Mouse (Mus musculus) spleen, adult 12 weeks (tissue): ENCODE results near the gene Sp9.

Experiments
- DNase-seq: peaks from one replicate; pipeline ENCODE4 v3.0.0; 2022; ENCODE audit warnings: low spot score

Gene Sp9

DNA sequence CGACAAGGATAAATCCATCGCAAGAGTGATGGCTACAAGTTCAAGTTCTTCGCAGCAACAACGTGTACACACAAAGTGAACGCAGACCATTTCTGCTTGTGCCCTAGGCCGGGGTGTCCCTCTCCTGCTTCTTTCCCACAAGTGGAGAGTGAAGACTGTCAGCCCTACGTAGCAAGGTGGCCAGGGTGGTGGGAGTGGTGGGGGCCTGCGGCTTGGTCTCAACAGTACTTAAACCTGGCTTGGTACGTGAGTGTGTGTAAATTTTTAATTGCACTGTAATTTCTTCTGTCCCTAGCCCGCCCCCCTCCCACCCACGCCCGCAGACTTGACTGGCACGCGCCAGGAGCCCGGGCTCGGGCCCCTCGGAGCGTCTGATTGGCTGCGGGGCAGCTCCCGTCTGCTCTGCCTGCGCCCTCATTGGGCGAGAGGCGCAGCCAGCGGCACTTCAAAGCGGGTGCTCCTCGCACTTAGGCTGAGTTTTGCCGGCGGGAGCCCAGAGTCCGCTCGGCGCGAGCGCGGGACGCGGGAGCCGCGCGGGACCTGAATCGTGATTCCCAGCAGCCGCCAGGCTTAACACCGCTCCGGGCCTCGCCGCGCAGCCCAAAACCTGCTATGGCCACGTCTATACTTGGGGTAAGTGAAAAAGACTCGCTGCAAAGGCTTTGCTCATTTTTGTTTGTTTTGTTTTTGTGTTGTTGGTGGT lies at the start of gene Sp9:
Gene Sp9, plus strand, starts transcription at position 467 of the 703 bp plus-strand sequence.
- no peak for DNase-seq

DNA sequence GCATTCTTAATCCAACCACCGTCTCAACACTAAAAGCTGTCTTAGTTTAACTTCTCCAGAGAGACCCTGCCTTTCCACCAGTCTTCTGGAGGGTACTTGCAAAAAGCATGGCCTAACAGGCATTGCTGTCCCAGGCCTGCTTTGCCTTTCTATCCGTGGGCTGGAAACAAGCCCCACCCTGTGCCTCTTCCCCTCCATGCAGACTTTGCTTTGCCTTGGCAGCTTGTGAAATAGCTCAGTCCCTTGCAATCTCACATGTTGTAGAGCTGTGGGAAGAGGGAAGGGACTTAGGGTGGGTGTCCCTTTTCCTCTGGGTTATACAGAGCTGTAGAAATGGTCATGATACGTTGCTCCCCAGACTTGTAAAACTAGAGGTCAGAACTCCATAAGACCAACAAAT lies 40.6 kb upstream of the Sp9 start:
- DNase-seq, result no peak

GRCm38 (mm10) chr2:73241299-73241698 lies 30.4 kb upstream of the Sp9 start:
- DNase-seq, result no peak

- no peak for DNase-seq
These were observed 23.0 kb upstream of the Sp9 start for GRCm38 (mm10) chr2:73248701-73249100.

- no peak for DNase-seq
These were observed 8.5 kb upstream of the Sp9 start for GRCm38 (mm10) chr2:73263172-73263765.

- DNase-seq, result no peak
These were observed 7.7 kb upstream of the Sp9 start for GRCm38 (mm10) chr2:73263794-73264610.

GRCm38 (mm10) chr2:73264611-73265195 lies 7.0 kb upstream of the Sp9 start:
- no peak for DNase-seq

DNA sequence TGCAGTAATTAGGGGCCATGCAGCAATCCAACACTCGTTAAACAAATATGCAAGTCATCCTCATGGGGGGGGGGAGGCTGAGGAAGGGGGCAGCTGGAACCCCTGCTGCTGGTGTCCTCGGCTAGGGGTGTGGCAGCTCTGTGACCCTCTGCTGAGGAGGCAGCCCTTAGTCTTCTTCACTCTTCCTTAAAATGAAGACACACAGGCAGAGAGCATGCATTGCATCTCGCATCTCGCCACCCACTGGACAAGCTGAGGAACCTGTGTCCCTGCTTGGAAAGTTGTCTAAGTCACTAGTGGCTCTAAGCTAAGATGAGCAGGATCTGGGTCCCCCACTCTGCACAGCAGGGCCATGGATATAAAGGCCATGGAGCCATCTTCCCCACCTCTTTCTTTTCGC lies 5.7 kb upstream of the Sp9 start:
- DNase-seq, result no peak

DNA sequence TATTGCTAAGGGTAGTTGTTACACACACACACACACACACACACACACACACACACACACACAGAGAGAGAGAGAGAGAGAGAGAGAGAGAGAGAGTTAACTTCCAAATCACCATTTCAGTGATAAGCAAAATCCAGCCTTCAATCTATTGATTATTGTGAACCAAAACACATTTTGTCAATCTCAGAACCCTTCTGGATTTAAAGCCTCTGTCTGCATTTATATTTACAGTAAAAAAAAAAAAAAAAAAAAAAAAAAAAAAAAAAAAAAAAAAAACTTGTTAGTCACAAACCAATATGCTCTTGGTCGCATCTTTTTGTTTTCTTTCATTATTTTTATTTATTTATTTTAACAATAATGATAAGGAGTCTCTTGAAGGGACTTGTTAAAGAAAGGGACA lies 5.1 kb upstream of the Sp9 start:
- DNase-seq, result no peak

GRCm38 (mm10) chr2:73267231-73267630 lies 4.5 kb upstream of the Sp9 start:
- DNase-seq, result no peak

- no peak for DNase-seq
These were observed 3.9 kb upstream of the Sp9 start for GRCm38 (mm10) chr2:73267818-73268217.

DNA sequence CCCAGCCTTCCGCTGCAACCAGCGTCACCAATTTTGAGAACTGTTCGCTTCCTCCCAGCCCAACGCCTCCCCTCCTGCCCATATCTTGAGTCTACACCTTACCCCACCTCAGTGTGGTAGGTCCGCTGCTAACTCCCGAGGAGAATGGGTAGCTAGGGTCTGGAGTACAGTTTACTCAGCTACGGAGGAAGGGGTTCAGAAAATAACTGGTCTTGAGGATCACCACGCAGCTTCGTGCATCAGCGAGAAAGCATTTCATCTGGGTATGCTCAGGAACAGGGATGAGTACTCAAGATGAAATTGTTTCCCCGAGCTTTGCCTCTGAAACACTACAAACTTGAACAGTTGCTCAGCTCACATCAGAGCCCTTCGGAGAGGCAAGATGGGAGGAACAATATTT lies 3.4 kb upstream of the Sp9 start:
- no peak for DNase-seq

- no peak for DNase-seq
These were observed 2.8 kb upstream of the Sp9 start for GRCm38 (mm10) chr2:73268836-73269395.

DNA sequence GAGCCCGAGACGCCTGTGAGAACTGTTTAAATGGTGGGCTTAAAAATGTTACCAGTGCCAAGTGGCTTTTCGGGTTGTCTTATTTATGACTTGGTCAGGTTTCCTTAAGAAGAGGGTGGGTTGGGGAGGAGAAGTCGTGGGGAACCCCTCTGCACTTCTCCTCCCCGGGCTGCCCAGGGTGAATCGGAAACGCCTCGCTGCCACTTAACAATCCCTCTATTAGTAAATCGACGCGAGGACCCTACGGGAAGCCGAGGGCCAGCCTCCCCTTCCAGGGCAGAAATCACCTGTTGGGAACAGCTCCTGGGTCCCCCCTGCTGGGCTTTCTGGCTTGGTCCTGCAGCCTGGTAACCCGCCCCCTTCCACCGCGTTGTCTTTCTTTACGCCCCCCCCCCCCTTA lies 2.1 kb upstream of the Sp9 start:
- no peak for DNase-seq

DNA sequence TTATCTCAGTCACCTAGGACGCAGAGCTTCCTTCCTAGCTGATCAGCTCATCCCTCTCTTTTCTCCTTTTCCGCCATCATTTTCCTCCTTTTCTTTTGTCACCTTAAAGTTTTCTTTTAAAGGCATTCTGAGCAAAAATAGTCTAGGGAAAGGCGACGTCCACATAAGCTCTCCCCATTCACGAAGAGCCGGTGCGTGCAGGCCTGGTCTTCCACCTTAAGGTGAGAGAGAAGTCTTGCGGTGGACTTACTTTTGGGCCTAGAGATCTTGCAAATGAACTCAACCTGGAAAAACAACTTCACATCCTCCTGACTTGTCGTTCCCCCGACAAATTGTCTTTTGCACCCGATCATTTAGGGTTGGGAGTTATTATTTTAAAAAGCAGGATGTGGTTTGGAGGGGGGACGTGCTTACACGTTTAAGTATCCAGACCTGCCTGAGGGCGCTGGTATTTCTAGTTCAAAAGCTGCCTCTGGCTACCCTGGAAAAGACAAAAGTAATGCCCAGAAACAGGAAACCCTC lies 1.6 kb upstream of the Sp9 start:
- no peak for DNase-seq

- DNase-seq, result no peak
These were observed 899 bp upstream of the Sp9 start for GRCm38 (mm10) chr2:73270593-73271458.

DNA sequence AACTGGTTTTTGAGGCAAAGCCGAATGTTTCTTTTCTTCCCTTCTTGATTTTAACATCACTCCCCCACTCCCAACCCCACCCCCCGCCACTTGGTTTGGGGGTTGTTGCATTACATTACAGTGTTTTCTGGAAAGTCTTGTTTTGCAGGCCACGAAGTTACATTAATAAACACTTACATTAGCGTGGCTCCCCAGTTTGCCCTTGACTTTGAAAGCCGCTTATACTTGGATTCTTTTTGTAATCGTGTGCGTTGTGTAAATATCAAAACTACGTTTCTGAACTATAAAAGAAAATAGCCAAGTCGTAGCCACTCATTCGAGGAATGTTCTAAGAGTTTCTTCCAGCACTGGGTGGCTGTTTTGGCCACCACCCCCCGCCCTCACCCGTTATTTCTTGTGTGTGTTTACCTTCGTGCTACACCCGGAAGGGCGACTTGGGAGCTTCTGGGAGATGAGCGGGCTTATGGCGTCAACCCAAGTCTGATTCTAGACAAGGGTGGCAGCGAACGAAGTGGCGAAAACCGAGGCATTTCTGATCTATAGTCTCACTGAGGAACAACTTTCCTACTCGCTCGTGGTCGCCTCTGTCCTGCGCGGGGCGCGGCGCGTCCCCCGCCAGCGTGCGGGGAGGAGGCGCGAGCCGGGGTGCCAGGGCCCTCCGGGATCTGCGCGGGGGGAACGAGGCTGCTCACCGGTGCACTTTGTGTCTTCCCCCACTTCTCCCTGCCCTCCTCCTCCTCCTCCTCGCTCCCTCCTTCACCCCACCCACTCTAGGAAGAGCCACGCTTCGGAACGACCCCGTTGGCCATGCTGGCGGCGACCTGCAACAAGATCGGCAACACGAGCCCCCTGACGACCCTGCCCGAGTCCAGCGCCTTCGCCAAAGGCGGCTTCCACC lies 875 bp downstream of the Sp9 start:
- no peak for DNase-seq

DNA sequence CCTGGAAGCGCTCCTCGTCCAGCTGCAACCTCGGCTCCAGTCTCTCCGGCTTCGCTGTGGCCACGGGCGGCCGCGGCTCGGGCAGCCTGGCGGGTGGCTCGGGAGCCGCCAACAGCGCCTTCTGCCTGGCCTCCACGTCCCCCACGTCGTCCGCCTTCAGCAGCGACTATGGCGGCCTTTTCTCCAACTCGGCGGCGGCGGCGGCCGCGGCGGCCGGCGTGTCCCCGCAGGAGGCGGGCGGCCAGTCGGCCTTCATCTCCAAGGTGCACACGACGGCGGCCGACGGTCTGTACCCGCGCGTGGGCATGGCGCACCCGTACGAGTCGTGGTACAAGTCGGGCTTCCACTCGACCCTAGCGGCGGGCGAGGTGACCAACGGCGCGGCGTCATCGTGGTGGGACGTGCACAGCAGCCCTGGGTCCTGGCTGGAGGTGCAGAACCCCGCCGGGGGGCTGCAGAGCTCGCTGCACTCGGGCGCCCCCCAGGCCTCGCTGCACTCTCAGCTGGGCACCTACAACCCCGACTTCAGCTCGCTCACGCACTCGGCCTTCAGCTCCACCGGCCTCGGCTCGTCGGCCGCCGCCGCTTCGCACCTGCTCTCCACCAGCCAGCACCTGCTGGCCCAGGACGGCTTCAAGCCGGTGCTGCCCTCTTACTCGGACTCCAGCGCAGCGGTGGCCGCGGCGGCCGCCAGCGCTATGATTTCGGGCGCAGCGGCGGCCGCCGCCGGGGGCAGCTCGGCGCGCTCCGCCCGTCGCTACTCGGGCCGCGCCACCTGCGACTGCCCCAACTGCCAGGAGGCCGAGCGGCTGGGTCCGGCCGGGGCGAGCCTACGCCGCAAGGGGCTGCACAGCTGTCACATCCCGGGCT lies 1.8 kb downstream of the Sp9 start:
- DNase-seq, result no peak
